Mouse (Mus musculus): ENCODE data around the gene Il19. TPM values are rescaled to one million over a fixed set of nuclear protein-coding genes. Genes with fewer than 3 reads are reported as not detected.

Il19 gene
- polyA plus RNA-seq, 1 experiment = not detected

DNA sequence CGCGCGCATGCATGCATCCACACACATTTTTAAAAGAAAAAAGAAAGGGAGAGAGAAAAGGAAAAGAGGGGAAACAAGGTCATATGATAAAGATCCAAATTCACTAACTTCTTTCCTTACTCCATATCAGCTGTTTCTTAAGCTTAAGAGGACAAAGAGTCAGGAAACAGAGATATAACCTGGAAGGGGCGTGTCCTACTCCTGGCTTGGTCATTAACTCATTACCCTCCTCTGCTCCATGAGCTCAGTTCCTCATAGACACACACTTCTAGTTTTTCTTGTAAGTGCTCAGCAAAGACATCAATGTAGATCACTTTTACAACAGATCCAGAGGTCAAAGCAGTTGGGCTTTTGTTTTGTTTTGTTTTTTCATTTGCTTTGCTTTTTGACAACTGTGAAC, 2.7 kb downstream of the Il19 start:
- no peaks in the 10 kb centered on the region for H3K9me3 ChIP-seq
- peaks cover 40% of the 10 kb centered on the region for H3K27me3 ChIP-seq (replicated peaks)
- H3K4me3 ChIP-seq (replicated peaks) = no peak overlapping the region
- H3K4me1 ChIP-seq = peaks cover 3% of the 10 kb centered on the region; the same call in 1 of the 2 replicates
- TF ChIP-seq GATA1 (IDR thresholded peaks at IDR 0.05; ENCODE audit: borderline replicate concordance, low read length) (no peak), FLI1 (IDR thresholded peaks at IDR 0.05; ENCODE audit: low read length) (no peak)
- no peaks in the 10 kb centered on the region for H3K36me3 ChIP-seq (replicated peaks; ENCODE audit: low read length)

DNA sequence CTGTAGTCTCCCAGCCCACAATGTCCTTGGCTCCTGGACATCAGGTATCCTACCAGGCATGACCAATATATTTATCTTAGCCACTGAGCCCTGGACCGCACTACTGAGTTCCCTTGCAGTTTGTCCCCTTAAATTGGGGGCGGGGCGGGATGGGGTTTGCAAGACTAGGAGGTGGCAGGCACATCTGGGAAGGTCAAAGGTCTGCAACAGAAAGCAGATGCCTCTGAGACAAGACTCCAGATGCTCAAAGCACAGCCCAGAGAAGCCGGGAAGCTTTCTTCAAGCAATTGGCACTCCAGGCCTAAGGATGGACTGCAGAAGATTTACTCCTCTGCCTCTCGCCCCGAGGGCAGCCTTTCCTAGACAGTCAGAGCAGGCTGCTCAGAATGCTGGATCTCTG, 3.6 kb downstream of the Il19 start:
- no peak overlapping the region for H3K4me3 ChIP-seq (replicated peaks)

DNA sequence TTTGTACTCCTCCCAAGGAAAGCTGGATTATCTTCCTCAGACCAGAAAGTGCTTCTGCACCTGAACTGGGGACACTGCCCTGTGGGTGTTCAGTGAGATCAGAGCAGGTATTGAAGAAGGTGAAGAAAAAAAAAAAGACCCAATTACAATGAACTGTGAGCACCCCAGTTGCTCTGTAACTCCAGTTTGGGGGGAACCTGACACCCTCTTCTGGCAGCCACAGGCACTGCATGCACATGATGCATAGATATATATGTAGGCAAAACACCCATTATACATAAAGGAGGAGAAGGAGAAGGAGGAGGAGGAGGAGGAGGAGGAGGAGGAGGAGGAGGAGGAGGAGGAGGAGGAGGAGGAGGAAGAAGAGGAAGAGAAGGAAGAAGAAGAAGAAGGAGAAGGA, 13.4 kb downstream of the Il19 start:
- Histone ChIP-seq H3K36me3 (replicated peaks; ENCODE audit: low read length) (no peaks in the 10 kb centered on the region), H3K4me3 (replicated peaks) (no peak overlapping the region), H3K9me3 (no peaks in the 10 kb centered on the region), H3K27me3 (replicated peaks) (peaks cover 17% of the 10 kb centered on the region), H3K4me1 (no peaks in the 10 kb centered on the region)
- TF ChIP-seq FLI1 (IDR thresholded peaks at IDR 0.05; ENCODE audit: low read length) (no peak), GATA1 (IDR thresholded peaks at IDR 0.05; ENCODE audit: borderline replicate concordance, low read length) (no peak)

More for the DNA sequence above, 3.6 kb downstream of the Il19 start:
- Histone ChIP-seq H3K36me3 (replicated peaks; ENCODE audit: low read length) (no peaks in the 10 kb centered on the region), H3K9me3 (no peaks in the 10 kb centered on the region), H3K4me1 (peaks cover 3% of the 10 kb centered on the region; the same call in 1 of the 2 replicates), H3K27me3 (replicated peaks) (peaks cover 33% of the 10 kb centered on the region)
- TF ChIP-seq FLI1 (IDR thresholded peaks at IDR 0.05; ENCODE audit: low read length) = no peak
- no peak for TF ChIP-seq GATA1 (IDR thresholded peaks at IDR 0.05; ENCODE audit: borderline replicate concordance, low read length)

DNA sequence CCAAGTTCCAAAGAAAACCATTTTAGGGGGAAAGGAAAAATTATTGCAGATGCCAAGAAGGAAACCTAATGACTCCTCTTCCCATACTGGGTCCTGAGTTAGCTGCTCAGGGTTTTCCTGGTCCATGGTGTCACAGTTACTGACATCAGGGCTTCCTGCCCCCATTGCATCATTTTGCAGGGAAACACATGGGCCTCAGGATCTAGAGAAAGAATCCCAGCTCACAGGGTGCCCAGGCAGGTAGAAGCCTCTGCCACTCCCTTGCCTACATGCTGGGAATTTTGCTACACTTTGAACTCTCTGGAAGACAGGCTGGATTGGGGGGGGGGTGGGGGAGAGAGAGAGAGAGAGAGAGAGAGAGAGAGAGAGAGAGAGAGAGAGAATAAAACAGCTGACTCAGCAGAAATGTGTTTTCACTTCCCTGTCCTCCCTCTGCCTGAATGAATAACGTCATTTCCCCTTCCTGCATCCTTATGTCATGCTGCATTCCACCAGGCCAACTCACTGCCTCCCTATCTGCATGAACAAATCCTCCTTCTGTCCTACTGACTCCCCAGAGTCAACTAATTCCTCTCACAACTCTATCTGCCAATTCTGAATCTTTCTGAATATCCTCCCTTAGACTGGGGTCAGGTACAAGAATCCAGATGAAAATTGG, 21.5 kb downstream of the Il19 start:
- Histone ChIP-seq H3K36me3 (replicated peaks; ENCODE audit: low read length) (no peaks in the 10 kb centered on the region), H3K4me1 (peaks cover 7% of the 10 kb centered on the region), H3K27me3 (replicated peaks) (no peaks in the 10 kb centered on the region), H3K4me3 (replicated peaks) (no peak overlapping the region), H3K9me3 (peaks cover 3% of the 10 kb centered on the region; the same call in 1 of the 2 replicates)
- TF ChIP-seq FLI1 (IDR thresholded peaks at IDR 0.05; ENCODE audit: low read length) = no peak
- TF ChIP-seq GATA1 (IDR thresholded peaks at IDR 0.05; ENCODE audit: borderline replicate concordance, low read length) = no peak

DNA sequence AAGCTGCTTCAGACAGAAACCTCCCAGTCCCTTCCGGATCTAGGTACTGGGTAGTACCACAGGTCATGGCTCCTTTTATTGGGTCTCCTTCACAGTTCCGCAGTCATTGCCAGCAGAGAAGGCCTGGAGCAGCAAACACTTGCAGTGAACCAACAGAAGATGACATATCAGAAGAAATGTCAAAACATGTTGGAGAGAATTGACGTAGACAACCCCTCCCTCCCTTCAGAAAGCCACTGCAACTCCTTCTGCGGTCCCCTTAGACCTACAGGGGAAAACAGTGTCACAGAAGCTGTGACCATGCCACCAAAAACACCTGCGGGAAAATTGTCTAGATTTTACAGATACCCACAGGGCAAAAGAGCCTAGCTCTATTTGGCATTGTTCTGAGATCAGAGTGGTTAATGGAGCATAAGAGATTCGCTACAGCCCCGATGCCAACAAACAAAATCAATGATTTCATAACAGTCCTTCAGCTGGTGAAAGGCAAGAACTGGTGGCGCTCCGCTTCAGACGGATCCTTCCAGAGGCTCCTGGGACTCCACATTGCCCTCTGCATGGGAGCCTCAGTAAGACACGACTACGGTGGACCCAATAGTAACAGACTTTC, 28.4 kb downstream of the Il19 start, which contains the start of gene Il20:
Il20 (minus strand) TSS at position 51 of the 610 bp plus-strand sequence.
- no peaks in the 10 kb centered on the region for H3K36me3 ChIP-seq (replicated peaks; ENCODE audit: low read length)
- TF ChIP-seq FLI1 (IDR thresholded peaks at IDR 0.05; ENCODE audit: low read length) = no peak
- no peak for TF ChIP-seq GATA1 (IDR thresholded peaks at IDR 0.05; ENCODE audit: borderline replicate concordance, low read length)
- peaks cover 6% of the 10 kb centered on the region; the same call in 1 of the 2 replicates for H3K9me3 ChIP-seq
- no peak within 1 kb of the TSS for H3K4me3 ChIP-seq (replicated peaks)
- H3K4me1 ChIP-seq = no peaks in the 10 kb centered on the region
- peaks cover 10% of the 10 kb centered on the region for H3K27me3 ChIP-seq (replicated peaks)

DNA sequence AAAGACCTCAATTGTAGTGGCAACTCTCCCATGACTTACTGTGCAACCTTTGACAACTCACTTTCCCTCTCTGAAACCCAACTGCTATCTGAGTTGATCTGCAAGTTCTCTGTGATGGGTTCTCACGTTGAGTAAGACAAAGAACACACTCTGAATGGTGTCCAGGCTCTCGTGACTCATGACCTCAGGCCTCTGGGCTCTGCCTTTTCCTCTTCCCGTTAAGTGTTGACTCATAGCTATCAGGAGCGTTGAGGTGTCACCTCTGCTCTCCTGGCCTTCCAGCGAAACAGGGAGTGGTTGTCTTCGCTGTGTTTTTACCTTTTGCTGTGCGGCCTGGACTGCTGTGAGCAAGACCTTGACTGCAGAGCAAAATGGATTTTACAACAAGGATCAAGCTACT, 37.4 kb downstream of the Il19 start:
- Histone ChIP-seq H3K4me3 (replicated peaks) (no peak overlapping the region), H3K9me3 (no peaks in the 10 kb centered on the region), H3K4me1 (no peaks in the 10 kb centered on the region), H3K27me3 (replicated peaks) (peaks cover 6% of the 10 kb centered on the region), H3K36me3 (replicated peaks; ENCODE audit: low read length) (no peaks in the 10 kb centered on the region)
- no peak for TF ChIP-seq GATA1 (IDR thresholded peaks at IDR 0.05; ENCODE audit: borderline replicate concordance, low read length)
- no peak for TF ChIP-seq FLI1 (IDR thresholded peaks at IDR 0.05; ENCODE audit: low read length)

DNA sequence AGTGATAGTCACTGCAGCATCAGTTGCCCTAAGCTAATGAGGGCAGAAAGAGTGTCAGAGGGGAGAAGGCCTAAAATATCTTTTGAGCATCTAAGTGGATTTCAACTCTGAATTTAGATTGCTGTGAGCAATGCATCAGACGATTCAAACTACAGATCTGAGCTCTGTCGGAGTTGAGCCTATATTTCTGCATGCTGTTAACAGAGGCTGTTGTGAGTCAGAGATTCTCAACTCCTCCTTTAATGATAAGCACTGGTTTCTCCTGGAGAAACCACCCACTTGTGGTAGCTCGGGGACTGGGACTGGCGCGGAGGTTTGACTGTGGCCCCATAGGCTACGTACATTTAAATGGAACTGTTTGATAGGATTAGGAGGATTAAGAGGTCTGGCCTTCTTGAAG, 45.4 kb downstream of the Il19 start:
- Histone ChIP-seq H3K4me1 (no peaks in the 10 kb centered on the region), H3K4me3 (replicated peaks) (no peak overlapping the region), H3K36me3 (replicated peaks; ENCODE audit: low read length) (no peaks in the 10 kb centered on the region), H3K9me3 (0 out of 2 replicates have a peak, but pooled peaks cover under 1% of the 10 kb centered on the region), H3K27me3 (replicated peaks) (peaks cover 21% of the 10 kb centered on the region)
- TF ChIP-seq FLI1 (IDR thresholded peaks at IDR 0.05; ENCODE audit: low read length) (no peak), GATA1 (IDR thresholded peaks at IDR 0.05; ENCODE audit: borderline replicate concordance, low read length) (no peak)

DNA sequence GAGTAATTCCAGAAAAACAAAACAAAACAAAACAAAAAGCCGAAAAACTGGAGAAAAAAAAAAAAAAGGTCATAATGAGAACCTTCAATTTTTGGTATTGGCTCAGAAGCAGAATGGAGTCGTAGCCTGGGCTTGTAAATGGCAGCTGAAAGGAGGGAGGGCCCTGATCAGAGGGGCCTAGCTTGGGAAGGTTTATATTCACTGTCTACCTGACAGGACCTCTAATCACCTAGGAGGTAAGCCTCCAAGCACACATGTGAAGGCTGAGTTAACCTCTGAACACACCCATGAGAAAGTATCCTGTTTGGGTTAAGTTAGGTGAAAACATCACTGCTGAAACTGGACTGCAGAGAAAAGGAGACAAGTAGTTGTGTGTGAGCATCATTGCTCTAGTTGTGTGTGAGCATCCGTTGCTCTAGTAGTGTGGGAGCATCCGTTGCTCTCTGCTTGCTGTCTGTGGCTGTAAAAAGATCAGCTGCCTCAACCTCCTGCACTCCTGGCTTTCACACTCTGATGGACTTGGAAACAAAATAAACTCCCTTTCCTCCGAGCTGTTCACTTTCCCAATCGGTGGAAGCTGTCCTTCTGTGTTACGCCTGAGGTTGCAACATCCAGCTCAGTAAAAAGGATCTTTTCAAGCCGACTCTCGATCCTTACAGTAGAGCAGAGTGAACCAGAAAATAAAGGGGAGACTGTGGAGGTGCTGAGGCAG, 46.4 kb downstream of the Il19 start:
- Histone ChIP-seq H3K9me3 (peaks cover 7% of the 10 kb centered on the region; the same call in 1 of the 2 replicates), H3K4me3 (replicated peaks) (no peak overlapping the region), H3K27me3 (replicated peaks) (peaks cover 26% of the 10 kb centered on the region), H3K4me1 (no peaks in the 10 kb centered on the region), H3K36me3 (replicated peaks; ENCODE audit: low read length) (no peaks in the 10 kb centered on the region)
- no peak for TF ChIP-seq GATA1 (IDR thresholded peaks at IDR 0.05; ENCODE audit: borderline replicate concordance, low read length)
- TF ChIP-seq FLI1 (IDR thresholded peaks at IDR 0.05; ENCODE audit: low read length) = no peak

DNA sequence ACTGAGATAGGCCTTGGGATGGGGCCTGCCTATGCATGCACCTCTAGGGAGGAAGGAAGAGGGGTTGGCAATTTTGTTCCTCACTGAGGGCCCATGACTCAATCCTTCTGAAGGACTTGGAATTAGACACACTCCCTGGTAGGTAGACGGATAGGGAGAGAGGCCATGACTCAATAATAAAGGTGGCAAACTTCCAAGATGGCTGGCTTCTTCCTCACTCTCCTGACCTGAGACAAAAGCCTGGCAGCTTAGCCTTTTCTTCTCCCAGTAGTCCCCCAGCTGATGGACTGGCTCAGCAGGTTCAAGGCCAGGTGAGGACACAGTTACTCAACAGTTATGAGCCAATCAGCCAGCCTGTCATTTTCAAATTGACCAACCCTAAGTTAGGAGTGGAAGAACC, 47.5 kb downstream of the Il19 start:
- Histone ChIP-seq H3K4me1 (no peaks in the 10 kb centered on the region), H3K36me3 (replicated peaks; ENCODE audit: low read length) (no peaks in the 10 kb centered on the region), H3K9me3 (peaks cover 7% of the 10 kb centered on the region; the same call in 1 of the 2 replicates), H3K4me3 (replicated peaks) (no peak overlapping the region), H3K27me3 (replicated peaks) (peaks cover 26% of the 10 kb centered on the region)
- no peak for TF ChIP-seq FLI1 (IDR thresholded peaks at IDR 0.05; ENCODE audit: low read length)
- no peak for TF ChIP-seq GATA1 (IDR thresholded peaks at IDR 0.05; ENCODE audit: borderline replicate concordance, low read length)

DNA sequence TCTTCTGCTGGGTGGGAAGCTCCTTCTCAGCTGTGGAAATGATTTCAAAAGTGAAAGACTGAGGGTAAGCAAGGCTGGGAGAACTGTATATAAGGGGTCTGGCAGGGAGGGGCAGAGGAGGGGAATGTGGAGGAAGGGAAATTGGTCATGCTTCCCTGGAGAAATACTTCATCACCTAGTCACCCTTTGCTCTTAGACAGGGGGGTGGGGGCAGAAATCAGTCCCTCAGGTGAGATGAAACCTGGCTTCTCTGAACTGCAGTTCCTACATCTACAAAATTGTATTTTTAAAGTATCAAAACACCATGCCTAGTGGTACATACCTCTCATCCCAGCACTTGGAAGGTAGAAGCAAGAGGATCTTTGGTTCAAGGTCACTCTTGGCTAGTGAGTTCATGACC, 52.6 kb downstream of the Il19 start, which contains the start of gene Il24:
Il24 (minus strand) TSS at position 101 of the 400 bp plus-strand sequence.
- Histone ChIP-seq H3K36me3 (replicated peaks; ENCODE audit: low read length) (no peaks in the 10 kb centered on the region), H3K4me3 (replicated peaks) (no peak within 1 kb of the TSS), H3K9me3 (peaks cover 7% of the 10 kb centered on the region; the same call in 1 of the 2 replicates), H3K27me3 (replicated peaks) (peaks cover 54% of the 10 kb centered on the region), H3K4me1 (no peaks in the 10 kb centered on the region)
- TF ChIP-seq FLI1 (IDR thresholded peaks at IDR 0.05; ENCODE audit: low read length) = no peak
- TF ChIP-seq GATA1 (IDR thresholded peaks at IDR 0.05; ENCODE audit: borderline replicate concordance, low read length) = no peak
